In the genomic region with DNA sequence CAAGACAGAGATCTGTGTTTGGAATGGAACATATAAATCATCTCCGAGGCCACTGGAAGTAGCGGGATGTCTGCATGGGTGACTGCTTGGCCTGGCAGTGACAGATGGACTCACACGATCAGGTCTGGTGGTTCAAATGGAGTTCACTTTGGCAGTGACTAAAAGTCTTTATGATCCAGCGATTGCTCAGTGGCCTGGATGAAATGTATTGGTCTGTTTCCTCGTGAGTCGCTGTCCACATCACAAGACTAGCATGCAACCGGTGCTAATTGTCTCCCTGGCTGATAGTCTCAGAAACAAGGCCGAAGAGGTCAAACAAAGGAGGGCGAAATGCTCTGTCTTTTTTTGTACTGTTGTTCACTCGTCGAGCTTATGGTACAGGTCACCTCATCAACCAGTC, we compare ENCODE assay signal across 23 mouse cellular contexts. TPM values are rescaled to one million over a fixed set of nuclear protein-coding genes. Genes with fewer than 3 reads are reported as not detected.
DNase-seq lines count a peak whose midpoint lies in the region; ATAC-seq lines count a peak whose summit lies in the region.
"Had no signal": no experiment of that assay in that cellular context is flagged by ENCODE, and none has a peak within 500 bp of the region (broad histone marks: within the 10 kb centered on the region; RNA-seq: fewer than 3 reads in every experiment).

No protein-coding gene starts in this region.

- H3K9me3 ChIP-seq in hindbrain, embryonic 15.5 days, result no peaks in the 10 kb centered on the region
- H3K9me3 ChIP-seq in hindbrain, embryonic 14.5 days (ENCODE audit: control insufficient read depth, low read length), result no peaks in the 10 kb centered on the region
- H3K9me3 ChIP-seq in neural tube, embryonic 15.5 days (replicated peaks), result no peaks in the 10 kb centered on the region
- H3K9me3 ChIP-seq in hindbrain, embryonic 16.5 days (ENCODE audit: control insufficient read depth, low read length), result no peaks in the 10 kb centered on the region
- H3K9me3 ChIP-seq: G1E; heart, embryonic 10.5 days; liver, embryonic 15.5 days; stomach, embryonic 15.5 days had no signal

- 0 out of 2 replicates have a peak, but pooled peaks have one; percentile 30 for ATAC-seq in hindbrain, embryonic 15.5 days (ENCODE audit: low FRiP score, low read depth)
- ATAC-seq in hindbrain, embryonic 14.5 days (ENCODE audit: low FRiP score), result no peak
- ATAC-seq in neural tube, embryonic 15.5 days (ENCODE audit: low FRiP score), result no peak
- peak; percentile 64 for ATAC-seq in hindbrain, embryonic 16.5 days
- ATAC-seq: CD4-positive, CD25-positive, alpha-beta regulatory T cell, adult 4 months; inflammation-experienced regulatory T-cells, adult 6 months; lung, postnatal 0 days had no signal

- no peaks in the 10 kb centered on the region for H3K4me1 ChIP-seq in hindbrain, embryonic 15.5 days (replicated peaks)
- no peaks in the 10 kb centered on the region for H3K4me1 ChIP-seq in hindbrain, embryonic 14.5 days (replicated peaks; ENCODE audit: control insufficient read depth, insufficient read depth, low read length)
- H3K4me1 ChIP-seq in neural tube, embryonic 15.5 days, result no peaks in the 10 kb centered on the region
- no peaks in the 10 kb centered on the region for H3K4me1 ChIP-seq in hindbrain, embryonic 16.5 days (ENCODE audit: control insufficient read depth, insufficient read depth, low read depth, low read length)
- H3K4me1 ChIP-seq: heart, embryonic 10.5 days; liver, embryonic 15.5 days; stomach, embryonic 15.5 days had no signal

- no peak overlapping the region for H3K4me2 ChIP-seq in hindbrain, embryonic 15.5 days
- no peak overlapping the region for H3K4me2 ChIP-seq in hindbrain, embryonic 14.5 days (replicated peaks)
- H3K4me2 ChIP-seq in neural tube, embryonic 15.5 days, result no peak overlapping the region
- no peak overlapping the region for H3K4me2 ChIP-seq in hindbrain, embryonic 16.5 days (ENCODE audit: low read length)
- H3K4me2 ChIP-seq: liver, embryonic 15.5 days; stomach, embryonic 15.5 days had no signal

- H3K27ac ChIP-seq in hindbrain, embryonic 15.5 days (replicated peaks), result no peak overlapping the region
- no peak overlapping the region for H3K27ac ChIP-seq in hindbrain, embryonic 14.5 days
- no peak overlapping the region for H3K27ac ChIP-seq in neural tube, embryonic 15.5 days (replicated peaks)
- no peak overlapping the region for H3K27ac ChIP-seq in hindbrain, embryonic 16.5 days (ENCODE audit: low read depth, low read length)
- H3K27ac ChIP-seq: heart, embryonic 10.5 days; liver, embryonic 15.5 days; stomach, embryonic 15.5 days had no signal

- H3K27me3 ChIP-seq in hindbrain, embryonic 15.5 days, result 0 out of 2 replicates have a peak, but pooled peaks cover 4% of the 10 kb centered on the region
- H3K27me3 ChIP-seq in hindbrain, embryonic 14.5 days (ENCODE audit: control insufficient read depth, insufficient read depth, low read length), result no peaks in the 10 kb centered on the region
- H3K27me3 ChIP-seq in neural tube, embryonic 15.5 days (replicated peaks), result no peaks in the 10 kb centered on the region
- H3K27me3 ChIP-seq in hindbrain, embryonic 16.5 days (replicated peaks; ENCODE audit: control insufficient read depth, insufficient read depth, low read length), result no peaks in the 10 kb centered on the region
- H3K27me3 ChIP-seq: liver, embryonic 15.5 days; stomach, embryonic 15.5 days had no signal

- DNase-seq in hindbrain, embryonic 14.5 days (ENCODE audit: low spot score), result no peak
- peak; percentile 37 for DNase-seq in neural tube, embryonic 10.5 days (ENCODE audit: extremely low spot score, low spot score)
- no peak for DNase-seq in gastrocnemius, postnatal 10 days
- DNase-seq in left cerebral cortex, adult 18-20 months (ENCODE audit: low spot score in 2 of 2), result no peak
- DNase-seq: adrenal gland, adult 2 months; cerebellum, adult 11-12 months; gastrocnemius, postnatal 14 days; heart, postnatal 10 days; kidney, postnatal 14 days; layer of hippocampus, adult 9-11 months; spleen, adult 18-20 months; thymus, adult 2 months had no signal

- 35% methylated on average over 11 of the region's 11 CpGs for WGBS in hindbrain, embryonic 15.5 days
- 37% methylated on average over 11 of the region's 11 CpGs for WGBS in hindbrain, embryonic 14.5 days
- WGBS in neural tube, embryonic 15.5 days, result 29% methylated on average over 11 of the region's 11 CpGs
- WGBS in hindbrain, embryonic 16.5 days, result 38% methylated on average over 11 of the region's 11 CpGs

- no peaks in the 10 kb centered on the region for H3K36me3 ChIP-seq in hindbrain, embryonic 15.5 days
- no peaks in the 10 kb centered on the region for H3K36me3 ChIP-seq in hindbrain, embryonic 14.5 days (replicated peaks; ENCODE audit: control insufficient read depth, insufficient read depth)
- no peaks in the 10 kb centered on the region for H3K36me3 ChIP-seq in neural tube, embryonic 15.5 days
- H3K36me3 ChIP-seq in hindbrain, embryonic 16.5 days (ENCODE audit: control insufficient read depth, insufficient read depth, low read length), result no peaks in the 10 kb centered on the region
- H3K36me3 ChIP-seq: G1E; heart, embryonic 10.5 days; liver, embryonic 15.5 days; stomach, embryonic 15.5 days had no signal

- H3K4me3 ChIP-seq in hindbrain, embryonic 15.5 days, result no peak overlapping the region
- no peak overlapping the region for H3K4me3 ChIP-seq in hindbrain, embryonic 14.5 days (replicated peaks; ENCODE audit: low read length)
- no peak overlapping the region for H3K4me3 ChIP-seq in neural tube, embryonic 15.5 days (replicated peaks)
- no peak overlapping the region for H3K4me3 ChIP-seq in hindbrain, embryonic 16.5 days (ENCODE audit: low read length)
- H3K4me3 ChIP-seq: heart, embryonic 10.5 days; liver, embryonic 15.5 days; stomach, embryonic 15.5 days had no signal

- H3K9ac ChIP-seq in hindbrain, embryonic 15.5 days, result no peak overlapping the region
- no peak overlapping the region for H3K9ac ChIP-seq in hindbrain, embryonic 14.5 days
- no peak overlapping the region for H3K9ac ChIP-seq in neural tube, embryonic 15.5 days (replicated peaks)
- H3K9ac ChIP-seq in hindbrain, embryonic 16.5 days (ENCODE audit: low read depth, low read length), result no peak overlapping the region
- H3K9ac ChIP-seq: liver, embryonic 15.5 days; stomach, embryonic 15.5 days had no signal

RNA-seq across cellular contexts. Expression of a gene that starts 19.6 kb away (rescaled TPM):
- polyA plus RNA-seq in hindbrain, embryonic 15.5 days (2015; fragmentation: Nextera tagmentation; extraction: Ambion mirVana), result 17.5 and 17.9 TPM in 2 replicates
- polyA plus RNA-seq in hindbrain, embryonic 14.5 days (2014; fragmentation: Nextera tagmentation; extraction: Ambion mirVana), result 18.2 and 18.4 TPM in 2 replicates
- polyA plus RNA-seq in neural tube, embryonic 15.5 days (2015; fragmentation: Nextera tagmentation; extraction: Ambion mirVana), result 20.3 and 22.7 TPM in 2 replicates
- 18.5 and 19.0 TPM in 2 replicates for polyA plus RNA-seq in hindbrain, embryonic 16.5 days (2015; fragmentation: Nextera tagmentation; extraction: Ambion mirVana)
- total RNA-seq in gastrocnemius, postnatal 10 days (2021), result 1 to 10 TPM; 1.5 to 2.0 TPM
- total RNA-seq in left cerebral cortex, adult 18-20 months (2021), result 10 to 100 TPM; 19.1 to 22.3 TPM
- total RNA-seq: megakaryocyte progenitor cell, adult 5-6 weeks had no signal
- polyA plus RNA-seq: G1E had no signal

Comparison
In these comparisons a context has a peak if more than half of its experiments do, and no peak if none do; other contexts are left out.
1. ATAC-seq: peak in hindbrain, embryonic 15.5 days (single experiment) and hindbrain, embryonic 16.5 days (single experiment); none in hindbrain, embryonic 14.5 days (single experiment) and neural tube, embryonic 15.5 days (single experiment).